Mouse (Mus musculus) kidney, embryonic 15.5 days (tissue): ENCODE data around the gene Alg11. TPM values are rescaled to one million over a fixed set of nuclear protein-coding genes. Genes with fewer than 3 reads are reported as not detected.

Source experiments
- ATAC-seq: fragments of 200-750 bp; cut with Nextera tagmentation; replicated peaks from 2 replicates; pipeline ENCODE4 v1.8.0; 2017; ENCODE audit warnings: moderate TSS enrichment; ENCODE audit not compliant: low FRiP score
- H3K27ac ChIP-seq: fragments of 300-500 bp; sonication (generic); 2 replicates; pipeline ENCODE4 v1.5.1; 2015; ENCODE audit warnings: mild to moderate bottlenecking, inconsistent platforms
- H3K27me3 ChIP-seq: fragments of 300-500 bp; sonication (generic); 2 replicates; pipeline ENCODE4 v1.6.1; 2015; ENCODE audit warnings: inconsistent platforms
- H3K36me3 ChIP-seq: fragments of 300-500 bp; sonication (generic); 2 replicates; pipeline ENCODE4 v1.6.1; 2015; ENCODE audit warnings: inconsistent platforms
- H3K4me1 ChIP-seq: fragments of 300-500 bp; sonication (generic); 2 replicates; pipeline ENCODE4 v1.6.1; 2015; ENCODE audit warnings: inconsistent platforms
- H3K4me2 ChIP-seq: fragments of 300-500 bp; sonication (generic); 2 replicates; pipeline ENCODE4 v1.6.1; 2015; ENCODE audit warnings: moderate library complexity, mild to moderate bottlenecking, inconsistent platforms
- H3K4me3 ChIP-seq: fragments of 300-500 bp; sonication (generic); replicated peaks from 2 replicates; pipeline ENCODE4 v1.5.1; 2015; ENCODE audit warnings: mild to moderate bottlenecking, inconsistent platforms
- H3K9ac ChIP-seq: fragments of 300-500 bp; sonication (generic); 2 replicates; pipeline ENCODE4 v1.6.1; 2015; ENCODE audit warnings: mild to moderate bottlenecking, inconsistent platforms
- H3K9me3 ChIP-seq: fragments of 300-500 bp; sonication (generic); replicated peaks from 2 replicates; pipeline ENCODE4 v1.6.1; 2016; ENCODE audit warnings: inconsistent platforms
- WGBS: fragments of 180-500 bp; shearing (Covaris S2); methylation state at CpG from one replicate; pipeline ENCODE4 v1.1.7; 2015; ENCODE audit warnings: mixed read lengths; 5-methylcytosine and 5-hydroxymethylcytosine counted together
- polyA plus RNA-seq: library from polyadenylated mRNA; unstranded; fragments of >200 nt; fragmentation: Nextera tagmentation; extraction: Ambion mirVana; gene quantifications from 2 replicates; pipeline ENCODE4 v1.2.1, GENCODE M21; 2015

Gene Alg11
- polyA plus RNA-seq: 33.2 and 36.2 TPM in 2 replicates

- peak within 1 kb of the TSS; percentile 93 for H3K4me2 ChIP-seq
- H3K4me1 ChIP-seq: peaks cover 11% of the 10 kb centered on the region; the same call in 1 of the 2 replicates
- peak; percentile 100 for ATAC-seq
- peaks cover 33% of the 10 kb centered on the region for H3K27me3 ChIP-seq
- WGBS: under 1% methylated on average over 34 of the region's 36 CpGs
- peak within 1 kb of the TSS; percentile 58 for H3K9ac ChIP-seq
- H3K4me3 ChIP-seq: peak within 1 kb of the TSS; percentile 66
- peaks cover 31% of the 10 kb centered on the region for H3K36me3 ChIP-seq
- no peak within 1 kb of the TSS for H3K27ac ChIP-seq
- H3K9me3 ChIP-seq: no peaks in the 10 kb centered on the region
Observed at GRCm38 (mm10) chr8:22060446-22060889, at the start of gene Alg11. TSS of gene Alg11 (plus strand) at chr8:22060721.

DNA sequence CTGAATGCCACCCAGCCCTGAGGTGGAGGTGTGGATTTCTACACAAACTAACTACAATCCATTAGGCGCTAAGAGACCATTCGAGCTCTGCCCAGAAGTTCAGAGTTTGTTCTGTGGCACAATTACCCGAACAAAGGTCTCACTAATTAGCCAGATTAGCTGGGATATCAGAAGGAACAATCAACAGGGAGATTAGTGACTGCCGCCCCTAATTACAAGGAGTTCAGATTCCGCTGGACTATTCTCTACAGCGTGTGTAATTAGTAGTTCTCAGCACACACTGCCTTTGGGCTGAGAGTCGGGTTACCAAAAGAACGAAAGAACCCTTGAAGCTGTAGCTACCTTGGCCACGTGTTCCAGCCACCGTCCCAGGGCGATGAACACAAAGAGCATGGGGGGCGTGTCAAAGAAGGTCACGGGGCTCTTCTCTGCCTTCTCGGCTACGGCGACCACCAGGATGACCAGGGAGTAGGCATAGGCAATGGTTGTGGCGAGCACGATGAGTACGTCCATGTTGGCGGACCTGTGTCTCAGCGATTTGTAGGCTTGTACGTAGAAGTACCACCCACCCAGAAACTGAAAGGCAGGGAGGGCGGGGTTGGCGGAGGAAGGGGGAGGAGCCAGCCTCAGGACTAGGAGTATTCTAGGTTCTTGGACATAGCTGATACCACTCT, 47.4 kb upstream of the Alg11 start:
- WGBS: 63% methylated on average over 24 of the region's 24 CpGs
- 0 out of 2 replicates have a peak, but pooled peaks have one; percentile 29 for ATAC-seq
- no peaks in the 10 kb centered on the region for H3K36me3 ChIP-seq
- no peak overlapping the region for H3K27ac ChIP-seq
- no peak overlapping the region for H3K4me3 ChIP-seq
- no peaks in the 10 kb centered on the region for H3K27me3 ChIP-seq
- no peak overlapping the region for H3K4me2 ChIP-seq
- H3K4me1 ChIP-seq: no peaks in the 10 kb centered on the region
- no peak overlapping the region for H3K9ac ChIP-seq
- no peaks in the 10 kb centered on the region for H3K9me3 ChIP-seq

GRCm38 (mm10) chr8:22017731-22018130, 42.8 kb upstream of the Alg11 start:
- Histone ChIP-seq H3K4me1 (no peaks in the 10 kb centered on the region), H3K36me3 (no peaks in the 10 kb centered on the region), H3K9ac (no peak overlapping the region), H3K27me3 (no peaks in the 10 kb centered on the region), H3K4me3 (no peak overlapping the region), H3K9me3 (no peaks in the 10 kb centered on the region), H3K4me2 (no peak overlapping the region), H3K27ac (no peak overlapping the region)
- WGBS: 59% methylated on average over 7 of the region's 7 CpGs
- ATAC-seq: no peak

DNA sequence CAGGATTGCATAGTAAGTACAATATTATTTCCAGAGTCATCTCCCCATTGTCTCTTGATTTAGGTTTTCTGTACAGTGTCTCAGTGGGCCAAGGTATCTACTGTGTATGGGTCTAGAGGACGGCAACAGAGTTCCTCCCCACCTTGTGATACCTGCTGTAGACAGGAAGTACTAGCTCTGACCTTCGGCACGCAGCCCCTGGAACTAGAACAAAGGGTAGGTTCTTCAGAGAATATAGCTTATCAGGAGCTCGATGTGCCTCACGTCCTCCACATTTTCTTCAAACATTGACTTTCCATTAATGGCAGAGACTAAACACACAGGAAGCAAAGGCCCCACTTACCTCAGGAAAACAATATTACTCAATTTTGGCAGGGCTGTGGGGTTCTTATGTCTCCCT, 41.0 kb upstream of the Alg11 start:
- Histone ChIP-seq H3K4me3 (no peak overlapping the region), H3K27me3 (no peaks in the 10 kb centered on the region), H3K4me1 (no peaks in the 10 kb centered on the region), H3K9ac (no peak overlapping the region), H3K27ac (no peak overlapping the region), H3K4me2 (no peak overlapping the region), H3K36me3 (no peaks in the 10 kb centered on the region), H3K9me3 (no peaks in the 10 kb centered on the region)
- WGBS: 88% methylated on average over 5 of the region's 5 CpGs
- ATAC-seq: no peak

DNA sequence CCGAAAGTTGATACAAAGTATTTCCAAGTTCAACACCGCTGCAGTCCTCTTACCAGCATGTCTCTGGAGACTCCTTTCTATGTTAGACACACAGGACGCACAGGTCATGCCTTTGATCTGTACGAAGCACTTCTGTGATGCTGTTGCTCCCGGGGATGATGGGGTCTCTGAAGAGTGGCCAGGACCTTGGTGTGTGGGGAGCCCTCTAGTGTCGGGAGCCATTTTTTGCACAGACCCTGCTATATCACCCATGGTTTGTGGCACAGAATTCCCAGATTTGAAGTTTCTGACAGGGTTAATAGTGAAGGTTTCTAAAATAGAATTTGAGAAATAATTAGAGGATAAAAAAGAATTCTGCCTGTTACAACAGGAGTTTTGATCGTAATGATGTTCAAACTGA, 38.3 kb upstream of the Alg11 start:
- H3K4me2 ChIP-seq: no peak overlapping the region
- H3K36me3 ChIP-seq: no peaks in the 10 kb centered on the region
- no peaks in the 10 kb centered on the region for H3K9me3 ChIP-seq
- no peak for ATAC-seq
- H3K4me1 ChIP-seq: no peaks in the 10 kb centered on the region
- no peaks in the 10 kb centered on the region for H3K27me3 ChIP-seq
- H3K9ac ChIP-seq: no peak overlapping the region
- WGBS: 58% methylated on average over 7 of the region's 7 CpGs
- no peak overlapping the region for H3K4me3 ChIP-seq
- H3K27ac ChIP-seq: no peak overlapping the region

DNA sequence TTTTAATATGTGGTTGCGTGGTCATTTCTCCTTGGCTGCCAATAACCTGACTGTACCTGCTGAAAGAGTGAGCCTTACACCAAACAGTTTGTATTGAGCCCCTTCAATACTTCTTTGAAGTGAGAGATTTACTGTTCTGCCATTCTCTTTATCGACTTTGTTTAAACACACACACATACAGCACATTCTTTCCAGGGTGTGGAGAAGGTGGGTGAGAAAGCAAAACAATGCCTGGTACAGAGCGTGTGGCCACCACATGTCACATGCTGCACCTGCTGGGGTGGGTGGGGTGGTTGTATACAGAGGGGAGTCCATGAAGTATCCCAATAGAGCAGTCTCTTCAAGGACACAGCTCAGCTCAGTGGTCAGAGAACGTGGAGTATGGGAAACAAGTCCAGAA, 35.3 kb upstream of the Alg11 start:
- Histone ChIP-seq H3K4me1 (no peaks in the 10 kb centered on the region), H3K9me3 (no peaks in the 10 kb centered on the region), H3K27ac (no peak overlapping the region), H3K36me3 (no peaks in the 10 kb centered on the region), H3K9ac (no peak overlapping the region), H3K27me3 (no peaks in the 10 kb centered on the region), H3K4me3 (no peak overlapping the region), H3K4me2 (no peak overlapping the region)
- 74% methylated on average over 4 of the region's 4 CpGs for WGBS
- no peak for ATAC-seq

GRCm38 (mm10) chr8:22028973-22029372, 31.5 kb upstream of the Alg11 start:
- Histone ChIP-seq H3K36me3 (no peaks in the 10 kb centered on the region), H3K27ac (no peak overlapping the region), H3K9me3 (no peaks in the 10 kb centered on the region), H3K27me3 (no peaks in the 10 kb centered on the region), H3K9ac (no peak overlapping the region), H3K4me1 (no peaks in the 10 kb centered on the region), H3K4me3 (no peak overlapping the region), H3K4me2 (no peak overlapping the region)
- WGBS: 87% methylated on average over 3 of the region's 3 CpGs
- ATAC-seq: no peak

GRCm38 (mm10) chr8:22030990-22031389, 29.5 kb upstream of the Alg11 start:
- Histone ChIP-seq H3K36me3 (no peaks in the 10 kb centered on the region), H3K4me1 (no peaks in the 10 kb centered on the region), H3K4me2 (no peak overlapping the region), H3K27ac (no peak overlapping the region), H3K27me3 (no peaks in the 10 kb centered on the region), H3K9me3 (no peaks in the 10 kb centered on the region), H3K9ac (no peak overlapping the region), H3K4me3 (no peak overlapping the region)
- 88% methylated on average over 3 of the region's 3 CpGs for WGBS
- no peak for ATAC-seq

- ATAC-seq: no peak
- H3K4me3 ChIP-seq: no peak overlapping the region
- WGBS: 94% methylated on average over 9 of the region's 9 CpGs
- no peaks in the 10 kb centered on the region for H3K9me3 ChIP-seq
- no peaks in the 10 kb centered on the region for H3K36me3 ChIP-seq
- H3K27me3 ChIP-seq: peaks cover 9% of the 10 kb centered on the region; the same call in 1 of the 2 replicates
- peaks cover 3% of the 10 kb centered on the region; the same call in 1 of the 2 replicates for H3K4me1 ChIP-seq
- H3K4me2 ChIP-seq: no peak overlapping the region
- H3K27ac ChIP-seq: no peak overlapping the region
- no peak overlapping the region for H3K9ac ChIP-seq
Observed at GRCm38 (mm10) chr8:22036137-22036536, 24.4 kb upstream of the Alg11 start.

GRCm38 (mm10) chr8:22037022-22037421, 23.5 kb upstream of the Alg11 start:
- H3K36me3 ChIP-seq: no peaks in the 10 kb centered on the region
- H3K27ac ChIP-seq: no peak overlapping the region
- no peak for ATAC-seq
- H3K27me3 ChIP-seq: peaks cover 9% of the 10 kb centered on the region; the same call in 1 of the 2 replicates
- no peak overlapping the region for H3K4me2 ChIP-seq
- H3K9me3 ChIP-seq: no peaks in the 10 kb centered on the region
- 77% methylated on average over 7 of the region's 7 CpGs for WGBS
- H3K4me1 ChIP-seq: peaks cover 3% of the 10 kb centered on the region; the same call in 1 of the 2 replicates
- no peak overlapping the region for H3K4me3 ChIP-seq
- no peak overlapping the region for H3K9ac ChIP-seq

GRCm38 (mm10) chr8:22039468-22040152, 20.9 kb upstream of the Alg11 start:
- no peak overlapping the region for H3K27ac ChIP-seq
- WGBS: 18% methylated on average over 15 of the region's 15 CpGs
- peaks cover 9% of the 10 kb centered on the region; the same call in 1 of the 2 replicates for H3K27me3 ChIP-seq
- H3K4me2 ChIP-seq: no peak overlapping the region
- H3K4me1 ChIP-seq: peaks cover 3% of the 10 kb centered on the region; the same call in 1 of the 2 replicates
- no peaks in the 10 kb centered on the region for H3K9me3 ChIP-seq
- no peak overlapping the region for H3K9ac ChIP-seq
- H3K36me3 ChIP-seq: no peaks in the 10 kb centered on the region
- ATAC-seq: no peak
- no peak overlapping the region for H3K4me3 ChIP-seq

GRCm38 (mm10) chr8:22040153-22040509, 20.4 kb upstream of the Alg11 start:
- Histone ChIP-seq H3K4me1 (peaks cover 3% of the 10 kb centered on the region; the same call in 1 of the 2 replicates), H3K9me3 (no peaks in the 10 kb centered on the region), H3K27me3 (peaks cover 9% of the 10 kb centered on the region; the same call in 1 of the 2 replicates), H3K4me3 (no peak overlapping the region), H3K9ac (no peak overlapping the region), H3K4me2 (no peak overlapping the region), H3K36me3 (no peaks in the 10 kb centered on the region), H3K27ac (no peak overlapping the region)
- ATAC-seq: no peak
- WGBS: 54% methylated on average over 6 of the region's 6 CpGs
